Mouse (Mus musculus) lung, postnatal 0 days (tissue): ENCODE measurements around the gene Csrp1.

Experiments used
- CTCF ChIP-seq: IDR thresholded peaks from 2 replicates; pipeline ENCODE4 v1.5.1; 2016; ENCODE audit warnings: antibody characterized with exemption, mild to moderate bottlenecking
- EP300 ChIP-seq: IDR thresholded peaks from 2 replicates; pipeline ENCODE4 v1.6.1; 2016; ENCODE audit warnings: antibody characterized with exemption, mild to moderate bottlenecking, control low read depth

DNA sequence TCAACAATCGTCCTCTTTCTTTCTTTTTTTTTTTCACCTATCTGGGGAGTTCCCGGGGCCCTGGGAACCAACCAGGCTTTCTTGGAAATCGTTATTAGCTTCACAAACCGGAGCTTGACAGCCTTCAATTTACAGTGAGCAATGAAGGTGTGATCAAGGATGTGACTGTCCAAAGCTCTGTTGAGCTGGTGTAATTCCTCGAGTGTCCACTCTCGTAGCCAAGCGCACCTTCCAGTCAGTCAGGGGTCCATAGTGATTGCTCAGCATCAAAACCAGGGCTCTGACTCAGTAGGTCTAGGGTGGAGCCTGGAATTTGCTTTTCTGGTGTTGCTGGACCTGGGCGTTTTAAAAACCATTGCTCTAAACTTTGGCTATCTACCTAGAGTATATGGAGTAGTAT is 40.4 kb downstream of the Csrp1 start:
- peak; percentile 49 for TF ChIP-seq CTCF
- no peak for TF ChIP-seq EP300
